17 mouse cellular contexts compared by ENCODE assay signal in genomic region chr3:135828000-135828399, GRCm38 (mm10). TPM values are rescaled to one million over a fixed set of nuclear protein-coding genes. Genes with fewer than 3 reads are reported as not detected.
DNase-seq lines count a peak whose midpoint lies in the region; ATAC-seq and TF ChIP-seq lines count a peak whose summit lies in the region.
"Had no signal": no experiment of that assay in that cellular context is flagged by ENCODE, and none has a peak within 500 bp of the region (broad histone marks: within the 10 kb centered on the region; RNA-seq: fewer than 3 reads in every experiment).

No protein-coding gene starts in this region.

- ATAC-seq in embryonic facial prominence, embryonic 13.5 days (ENCODE audit: insufficient number of reproducible peaks, insufficient read depth, low FRiP score, low TSS enrichment, low read depth), result no peak
- no peak for ATAC-seq in hindbrain, embryonic 14.5 days (ENCODE audit: low FRiP score)
- ATAC-seq: Patski had no signal

- no peak for TF ChIP-seq POLR2A in testis, adult 2 months (IDR thresholded peaks at IDR 0.05; ENCODE audit: control insufficient read depth, low read depth, low read length)

- H3K27ac ChIP-seq in embryonic facial prominence, embryonic 13.5 days, result no peak overlapping the region
- no peak overlapping the region for H3K27ac ChIP-seq in embryonic facial prominence, embryonic 10.5 days (replicated peaks)
- no peak overlapping the region for H3K27ac ChIP-seq in hindbrain, embryonic 14.5 days
- no peak overlapping the region for H3K27ac ChIP-seq in hindbrain, embryonic 10.5 days
- no peak overlapping the region for H3K27ac ChIP-seq in testis, adult 2 months (ENCODE audit: control insufficient read depth, insufficient read depth, low read depth, low read length)
- H3K27ac ChIP-seq: hindbrain, embryonic 12.5 days; neural tube, embryonic 13.5 days had no signal

- H3K9me3 ChIP-seq in embryonic facial prominence, embryonic 13.5 days, result no peaks in the 10 kb centered on the region
- H3K9me3 ChIP-seq in embryonic facial prominence, embryonic 10.5 days, result no peaks in the 10 kb centered on the region
- H3K9me3 ChIP-seq in hindbrain, embryonic 14.5 days (ENCODE audit: control insufficient read depth, low read length), result no peaks in the 10 kb centered on the region
- H3K9me3 ChIP-seq in hindbrain, embryonic 10.5 days, result no peaks in the 10 kb centered on the region
- H3K9me3 ChIP-seq: hindbrain, embryonic 12.5 days; neural tube, embryonic 13.5 days had no signal

- H3K4me3 ChIP-seq in embryonic facial prominence, embryonic 13.5 days, result no peak overlapping the region
- H3K4me3 ChIP-seq in embryonic facial prominence, embryonic 10.5 days, result no peak overlapping the region
- H3K4me3 ChIP-seq in hindbrain, embryonic 14.5 days (replicated peaks; ENCODE audit: low read length), result no peak overlapping the region
- H3K4me3 ChIP-seq in hindbrain, embryonic 10.5 days, result no peak overlapping the region
- H3K4me3 ChIP-seq in testis, adult 2 months (ENCODE audit: control insufficient read depth, low read depth, low read length), result peak overlapping the region; percentile 27; the same call in 1 of the 2 replicates

- DNase-seq in embryonic facial prominence, embryonic 10.5 days (ENCODE audit: low spot score), result no peak
- no peak for DNase-seq in hindbrain, embryonic 14.5 days (ENCODE audit: low spot score)
- no peak for DNase-seq in hindbrain, embryonic 10.5 days (ENCODE audit: low spot score)
- no peak for DNase-seq in testis, postnatal 10 days (ENCODE audit: low spot score)
- no peak for DNase-seq in thymus, postnatal 14 days
- DNase-seq in left cerebral cortex, adult 18-20 months (ENCODE audit: low spot score in 2 of 2), result no peak
- DNase-seq: cerebellum, adult 9-10 months; embryo, embryonic 11 days; kidney, postnatal 10 days; left cerebral cortex, postnatal 4 days; thymus, postnatal 25 days had no signal

- H3K9ac ChIP-seq in embryonic facial prominence, embryonic 13.5 days, result no peak overlapping the region
- no peak overlapping the region for H3K9ac ChIP-seq in hindbrain, embryonic 14.5 days
- H3K9ac ChIP-seq: hindbrain, embryonic 12.5 days; neural tube, embryonic 13.5 days had no signal

- peaks cover 9% of the 10 kb centered on the region; the same call in 1 of the 2 replicates for H3K4me1 ChIP-seq in embryonic facial prominence, embryonic 13.5 days
- peaks cover 27% of the 10 kb centered on the region for H3K4me1 ChIP-seq in embryonic facial prominence, embryonic 10.5 days
- H3K4me1 ChIP-seq in hindbrain, embryonic 14.5 days (replicated peaks; ENCODE audit: control insufficient read depth, insufficient read depth, low read length), result peaks cover 13% of the 10 kb centered on the region; the same call in 1 of the 2 replicates
- H3K4me1 ChIP-seq in hindbrain, embryonic 10.5 days (replicated peaks), result peaks cover 23% of the 10 kb centered on the region
- peaks cover 12% of the 10 kb centered on the region for H3K4me1 ChIP-seq in testis, adult 2 months (ENCODE audit: control insufficient read depth, insufficient read depth, low read length)

- no peaks in the 10 kb centered on the region for H3K27me3 ChIP-seq in embryonic facial prominence, embryonic 13.5 days
- H3K27me3 ChIP-seq in embryonic facial prominence, embryonic 10.5 days (replicated peaks; ENCODE audit: low read depth, poor library complexity, severe bottlenecking), result peaks cover 7% of the 10 kb centered on the region
- H3K27me3 ChIP-seq in hindbrain, embryonic 14.5 days (ENCODE audit: control insufficient read depth, insufficient read depth, low read length), result peaks cover 9% of the 10 kb centered on the region; the same call in 1 of the 2 replicates
- H3K27me3 ChIP-seq in hindbrain, embryonic 10.5 days (ENCODE audit: insufficient read depth, poor library complexity, severe bottlenecking), result peaks cover 8% of the 10 kb centered on the region
- peaks cover 2% of the 10 kb centered on the region; the same call in 1 of the 2 replicates for H3K27me3 ChIP-seq in testis, adult 2 months (ENCODE audit: control insufficient read depth, insufficient read depth, low read length)
- H3K27me3 ChIP-seq: CH12.LX; hindbrain, embryonic 12.5 days; Patski had no signal

- H3K4me2 ChIP-seq in embryonic facial prominence, embryonic 13.5 days, result peak overlapping the region; percentile 96
- peak overlapping the region; percentile 10 for H3K4me2 ChIP-seq in hindbrain, embryonic 14.5 days (replicated peaks)
- H3K4me2 ChIP-seq: hindbrain, embryonic 12.5 days had no signal

- H3K36me3 ChIP-seq in embryonic facial prominence, embryonic 13.5 days, result no peaks in the 10 kb centered on the region
- no peaks in the 10 kb centered on the region for H3K36me3 ChIP-seq in embryonic facial prominence, embryonic 10.5 days (replicated peaks)
- H3K36me3 ChIP-seq in hindbrain, embryonic 14.5 days (replicated peaks; ENCODE audit: control insufficient read depth, insufficient read depth), result no peaks in the 10 kb centered on the region
- no peaks in the 10 kb centered on the region for H3K36me3 ChIP-seq in hindbrain, embryonic 10.5 days
- no peaks in the 10 kb centered on the region for H3K36me3 ChIP-seq in testis, adult 2 months (ENCODE audit: control insufficient read depth, insufficient read depth, low read length)
- H3K36me3 ChIP-seq: hindbrain, embryonic 12.5 days; neural tube, embryonic 13.5 days had no signal

- no peak for TF ChIP-seq CTCF in testis, adult 2 months (IDR thresholded peaks at IDR 0.05; ENCODE audit: control insufficient read depth, insufficient read depth, insufficient replicate concordance, low read depth, low read length)

- WGBS in embryonic facial prominence, embryonic 13.5 days, result 43% methylated on average over 1 of the region's 1 CpGs
- 56% methylated on average over 1 of the region's 1 CpGs for WGBS in embryonic facial prominence, embryonic 10.5 days
- WGBS in hindbrain, embryonic 14.5 days, result 82% methylated on average over 1 of the region's 1 CpGs
- 53% methylated on average over 1 of the region's 1 CpGs for WGBS in hindbrain, embryonic 10.5 days

RNA-seq across cellular contexts. Expression of gene Slc39a8, which starts 2.9 kb away (rescaled TPM):
- polyA plus RNA-seq in embryonic facial prominence, embryonic 13.5 days (2015; fragmentation: Nextera tagmentation; extraction: Ambion mirVana), result 9.2 and 11.3 TPM in 2 replicates
- 15.5 and 16.9 TPM in 2 replicates for polyA plus RNA-seq in embryonic facial prominence, embryonic 10.5 days (2016; fragmentation: Nextera tagmentation; extraction: Ambion mirVana)
- 14.9 and 15.7 TPM in 2 replicates for polyA plus RNA-seq in hindbrain, embryonic 14.5 days (2014; fragmentation: Nextera tagmentation; extraction: Ambion mirVana)
- polyA plus RNA-seq in hindbrain, embryonic 10.5 days (2016; fragmentation: Nextera tagmentation; extraction: Ambion mirVana), result 17.0 and 23.6 TPM in 2 replicates
- polyA plus RNA-seq in testis, adult 2 months (2012; rRNA removed), result 18.8 and 21.2 TPM in 2 replicates
- 1 to 10 TPM; 2.3 to 3.1 TPM for total RNA-seq in left cerebral cortex, adult 18-20 months (2021)
- polyA plus RNA-seq: Patski had no signal
